Mouse (Mus musculus): ENCODE measurements around the gene Ms4a10. TPM values are rescaled to one million over a fixed set of nuclear protein-coding genes. Genes with fewer than 3 reads are reported as not detected.

Gene Ms4a10
- polyA plus RNA-seq, 1 experiment from 2014 or later: not detected

Other genes starting within 250 kb of the Ms4a10 start
- gene Cd5, start 235.7 kb downstream of the Ms4a10 start, polyA plus RNA-seq (2016; fragmentation: Nextera tagmentation; extraction: Ambion mirVana): 0.24 TPM in 1 of 2 replicates, not detected in the other
- not detected in 2 replicates for gene Cd6, start 144.6 kb downstream of the Ms4a10 start, polyA plus RNA-seq (2016; fragmentation: Nextera tagmentation; extraction: Ambion mirVana)
- gene Slc15a3, start 134.9 kb downstream of the Ms4a10 start, polyA plus RNA-seq (2016; fragmentation: Nextera tagmentation; extraction: Ambion mirVana): 1.0 and 1.2 TPM in 2 replicates
- 10.6 TPM in 2 replicates for gene Tmem132a, start 104.7 kb downstream of the Ms4a10 start, polyA plus RNA-seq (2016; fragmentation: Nextera tagmentation; extraction: Ambion mirVana)
- gene Tmem109, start 92.7 kb downstream of the Ms4a10 start, polyA plus RNA-seq (2016; fragmentation: Nextera tagmentation; extraction: Ambion mirVana): 28.2 and 28.5 TPM in 2 replicates
- 24.1 and 25.6 TPM in 2 replicates for gene Prpf19, start 79.4 kb downstream of the Ms4a10 start, polyA plus RNA-seq (2016; fragmentation: Nextera tagmentation; extraction: Ambion mirVana)
- gene Zp1, start 54.0 kb downstream of the Ms4a10 start, polyA plus RNA-seq (2016; fragmentation: Nextera tagmentation; extraction: Ambion mirVana): not detected in 2 replicates
- 0.05 and 0.06 TPM in 2 replicates for gene Ptgdr2, start 37.5 kb downstream of the Ms4a10 start, polyA plus RNA-seq (2016; fragmentation: Nextera tagmentation; extraction: Ambion mirVana)
- 31.9 and 32.9 TPM in 2 replicates for gene Ccdc86, start 25.4 kb downstream of the Ms4a10 start, polyA plus RNA-seq (2016; fragmentation: Nextera tagmentation; extraction: Ambion mirVana)
- gene Ms4a15, start 18.6 kb upstream of the Ms4a10 start, polyA plus RNA-seq (2016; fragmentation: Nextera tagmentation; extraction: Ambion mirVana): not detected in 2 replicates
- not detected in 2 replicates for gene Ms4a18, start 43.4 kb upstream of the Ms4a10 start, polyA plus RNA-seq (2016; fragmentation: Nextera tagmentation; extraction: Ambion mirVana)
- gene Ms4a8a, start 106.4 kb upstream of the Ms4a10 start, polyA plus RNA-seq (2016; fragmentation: Nextera tagmentation; extraction: Ambion mirVana): not detected in 2 replicates
- gene 1700017D01Rik, start 156.2 kb upstream of the Ms4a10 start, polyA plus RNA-seq (2016; fragmentation: Nextera tagmentation; extraction: Ambion mirVana): not detected in 2 replicates
- not detected in 2 replicates for gene 1700025F22Rik, start 190.7 kb upstream of the Ms4a10 start, polyA plus RNA-seq (2016; fragmentation: Nextera tagmentation; extraction: Ambion mirVana)
- gene Ms4a13, start 222.1 kb upstream of the Ms4a10 start, polyA plus RNA-seq (2016; fragmentation: Nextera tagmentation; extraction: Ambion mirVana): not detected in 2 replicates

Data from liver, embryonic 12.5 days (tissue).